Mouse (Mus musculus) limb, embryonic 12.5 days (tissue): ENCODE results near the gene Arhgef10l. TPM values are rescaled to one million over a fixed set of nuclear protein-coding genes. Genes with fewer than 3 reads are reported as not detected.

Source experiments
- ATAC-seq: fragments of 200-750 bp; cut with Nextera tagmentation; 2 replicates; pipeline ENCODE4 v1.8.0; 2017; ENCODE audit warnings: low read depth, moderate TSS enrichment; ENCODE audit not compliant: insufficient number of reproducible peaks, insufficient read depth, low FRiP score, low TSS enrichment
- H3K27ac ChIP-seq: fragments of 300-500 bp; sonication (generic); 2 replicates; pipeline ENCODE4 v1.5.1; 2016; ENCODE audit warnings: mild to moderate bottlenecking, moderate library complexity
- H3K27me3 ChIP-seq: fragments of 300-500 bp; sonication (generic); 2 replicates; pipeline ENCODE4 v1.6.1; 2016; ENCODE audit warnings: mild to moderate bottlenecking, moderate library complexity
- H3K36me3 ChIP-seq: fragments of 300-500 bp; sonication (generic); 2 replicates; pipeline ENCODE4 v1.6.1; 2016; ENCODE audit warnings: mild to moderate bottlenecking, moderate library complexity
- H3K4me1 ChIP-seq: fragments of 300-500 bp; sonication (generic); replicated peaks from 2 replicates; pipeline ENCODE4 v1.6.1; 2016
- H3K4me2 ChIP-seq: fragments of 300-500 bp; sonication (generic); 2 replicates; pipeline ENCODE4 v1.6.1; 2016; ENCODE audit warnings: mild to moderate bottlenecking, moderate library complexity
- H3K4me3 ChIP-seq: fragments of 300-500 bp; sonication (generic); replicated peaks from 2 replicates; pipeline ENCODE4 v1.5.1; 2016; ENCODE audit warnings: mild to moderate bottlenecking
- H3K9ac ChIP-seq: fragments of 300-500 bp; sonication (generic); replicated peaks from 2 replicates; pipeline ENCODE4 v1.6.1; 2016; ENCODE audit warnings: mild to moderate bottlenecking, moderate library complexity
- H3K9me3 ChIP-seq: fragments of 300-500 bp; sonication (generic); 2 replicates; pipeline ENCODE4 v1.6.1; 2016; ENCODE audit warnings: mild to moderate bottlenecking, moderate library complexity
- WGBS: fragments of 180-500 bp; shearing (Covaris S2); methylation state at CpG from one replicate; pipeline ENCODE4 v1.1.7; 2016; 5-methylcytosine and 5-hydroxymethylcytosine counted together
- polyA plus RNA-seq: library from polyadenylated mRNA; unstranded; fragments of >200 nt; fragmentation: Nextera tagmentation; extraction: Ambion mirVana; gene quantifications from 2 replicates; pipeline ENCODE4 v1.2.1, GENCODE M21; 2016

The Arhgef10l gene
- polyA plus RNA-seq: 18.1 and 20.0 TPM in 2 replicates

GRCm38 (mm10) chr4:140665760-140666159 is at the start of gene Arhgef10l:
Arhgef10l (minus strand) TSS chr4:140666012.
- Histone ChIP-seq H3K4me2 (no peak within 1 kb of the TSS), H3K27ac (no peak within 1 kb of the TSS), H3K4me3 (no peak within 1 kb of the TSS), H3K27me3 (no peaks in the 10 kb centered on the region), H3K4me1 (peaks cover 21% of the 10 kb centered on the region), H3K9ac (no peak within 1 kb of the TSS), H3K9me3 (no peaks in the 10 kb centered on the region), H3K36me3 (no peaks in the 10 kb centered on the region)
- ATAC-seq: no peak
- 66% methylated on average over 11 of the region's 11 CpGs for WGBS

GRCm38 (mm10) chr4:140714586-140714985 is 48.8 kb upstream of the Arhgef10l start:
- no peak for ATAC-seq
- Histone ChIP-seq H3K4me1 (peaks cover 6% of the 10 kb centered on the region; the same call in 1 of the 2 replicates), H3K36me3 (peaks cover 100% of the 10 kb centered on the region), H3K27ac (no peak overlapping the region), H3K4me3 (no peak overlapping the region), H3K4me2 (no peak overlapping the region), H3K27me3 (no peaks in the 10 kb centered on the region), H3K9me3 (no peaks in the 10 kb centered on the region), H3K9ac (no peak overlapping the region)
- WGBS: 86% methylated on average over 5 of the region's 5 CpGs

- H3K4me1 ChIP-seq: peaks cover 12% of the 10 kb centered on the region
- peak; percentile 15; the same call in 1 of the 2 replicates for ATAC-seq
- no peaks in the 10 kb centered on the region for H3K27me3 ChIP-seq
- no peaks in the 10 kb centered on the region for H3K9me3 ChIP-seq
- 63% methylated on average over 29 of the region's 29 CpGs for WGBS
- no peak overlapping the region for H3K4me3 ChIP-seq
- peak overlapping the region; percentile 64; the same call in 1 of the 2 replicates for H3K27ac ChIP-seq
- H3K9ac ChIP-seq: no peak overlapping the region
- H3K36me3 ChIP-seq: peaks cover 100% of the 10 kb centered on the region
- H3K4me2 ChIP-seq: no peak overlapping the region
Measured at GRCm38 (mm10) chr4:140713480-140714365, 47.9 kb upstream of the Arhgef10l start.

GRCm38 (mm10) chr4:140711360-140711759 is 45.5 kb upstream of the Arhgef10l start:
- no peak overlapping the region for H3K9ac ChIP-seq
- H3K27ac ChIP-seq: no peak overlapping the region
- no peaks in the 10 kb centered on the region for H3K27me3 ChIP-seq
- H3K36me3 ChIP-seq: peaks cover 100% of the 10 kb centered on the region
- H3K4me2 ChIP-seq: no peak overlapping the region
- 75% methylated on average over 5 of the region's 5 CpGs for WGBS
- ATAC-seq: no peak
- H3K4me3 ChIP-seq: no peak overlapping the region
- no peaks in the 10 kb centered on the region for H3K9me3 ChIP-seq
- peaks cover 27% of the 10 kb centered on the region for H3K4me1 ChIP-seq

- Histone ChIP-seq H3K4me1 (peaks cover 33% of the 10 kb centered on the region), H3K36me3 (peaks cover 100% of the 10 kb centered on the region), H3K9me3 (no peaks in the 10 kb centered on the region), H3K27me3 (no peaks in the 10 kb centered on the region), H3K4me2 (no peak overlapping the region), H3K27ac (no peak overlapping the region), H3K9ac (no peak overlapping the region), H3K4me3 (no peak overlapping the region)
- WGBS: 76% methylated on average over 10 of the region's 10 CpGs
- ATAC-seq: no peak
Measured at GRCm38 (mm10) chr4:140710781-140711180, 45.0 kb upstream of the Arhgef10l start.

GRCm38 (mm10) chr4:140709617-140710016 is 43.8 kb upstream of the Arhgef10l start:
- no peak overlapping the region for H3K27ac ChIP-seq
- H3K4me3 ChIP-seq: no peak overlapping the region
- H3K27me3 ChIP-seq: no peaks in the 10 kb centered on the region
- no peak overlapping the region for H3K4me2 ChIP-seq
- H3K9ac ChIP-seq: no peak overlapping the region
- peaks cover 45% of the 10 kb centered on the region for H3K4me1 ChIP-seq
- 86% methylated on average over 10 of the region's 10 CpGs for WGBS
- H3K9me3 ChIP-seq: no peaks in the 10 kb centered on the region
- peaks cover 100% of the 10 kb centered on the region for H3K36me3 ChIP-seq
- ATAC-seq: no peak

- Histone ChIP-seq H3K36me3 (peaks cover 98% of the 10 kb centered on the region), H3K9me3 (no peaks in the 10 kb centered on the region), H3K4me2 (no peak overlapping the region), H3K27ac (no peak overlapping the region), H3K4me1 (peaks cover 50% of the 10 kb centered on the region), H3K9ac (no peak overlapping the region), H3K27me3 (no peaks in the 10 kb centered on the region), H3K4me3 (no peak overlapping the region)
- no peak for ATAC-seq
- 86% methylated on average over 7 of the region's 7 CpGs for WGBS
Measured at GRCm38 (mm10) chr4:140709111-140709510, 43.3 kb upstream of the Arhgef10l start.

GRCm38 (mm10) chr4:140708297-140708927 is 42.6 kb upstream of the Arhgef10l start:
- Histone ChIP-seq H3K27ac (no peak overlapping the region), H3K27me3 (no peaks in the 10 kb centered on the region), H3K9ac (no peak overlapping the region), H3K36me3 (peaks cover 95% of the 10 kb centered on the region), H3K9me3 (no peaks in the 10 kb centered on the region), H3K4me1 (peaks cover 57% of the 10 kb centered on the region), H3K4me3 (no peak overlapping the region), H3K4me2 (no peak overlapping the region)
- WGBS: 90% methylated on average over 18 of the region's 18 CpGs
- no peak for ATAC-seq

GRCm38 (mm10) chr4:140707615-140708014 is 41.8 kb upstream of the Arhgef10l start:
- peaks cover 52% of the 10 kb centered on the region for H3K4me1 ChIP-seq
- H3K4me3 ChIP-seq: no peak overlapping the region
- WGBS: 82% methylated on average over 4 of the region's 4 CpGs
- no peaks in the 10 kb centered on the region for H3K9me3 ChIP-seq
- H3K9ac ChIP-seq: 0 out of 2 replicates have a peak overlapping the region, but pooled peaks have one; percentile 8
- no peak overlapping the region for H3K4me2 ChIP-seq
- no peak overlapping the region for H3K27ac ChIP-seq
- peaks cover 87% of the 10 kb centered on the region for H3K36me3 ChIP-seq
- no peak for ATAC-seq
- no peaks in the 10 kb centered on the region for H3K27me3 ChIP-seq

GRCm38 (mm10) chr4:140704166-140704565 is 38.4 kb upstream of the Arhgef10l start:
- Histone ChIP-seq H3K4me3 (peak overlapping the region; percentile 95), H3K4me1 (peaks cover 66% of the 10 kb centered on the region), H3K27ac (peak overlapping the region; percentile 100), H3K9me3 (no peaks in the 10 kb centered on the region), H3K4me2 (peak overlapping the region; percentile 89), H3K9ac (peak overlapping the region; percentile 99), H3K36me3 (peaks cover 53% of the 10 kb centered on the region), H3K27me3 (no peaks in the 10 kb centered on the region; the same call in 1 of the 2 replicates)
- 46% methylated on average over 4 of the region's 4 CpGs for WGBS
- no peak for ATAC-seq

GRCm38 (mm10) chr4:140703636-140704035 is 37.8 kb upstream of the Arhgef10l start:
- Histone ChIP-seq H3K4me2 (peak overlapping the region; percentile 89), H3K4me3 (peak overlapping the region; percentile 95), H3K9ac (peak overlapping the region; percentile 99), H3K4me1 (peaks cover 62% of the 10 kb centered on the region), H3K27ac (peak overlapping the region; percentile 100; the same call in 1 of the 2 replicates), H3K27me3 (peaks cover 3% of the 10 kb centered on the region), H3K36me3 (peaks cover 47% of the 10 kb centered on the region), H3K9me3 (no peaks in the 10 kb centered on the region)
- WGBS: 5% methylated on average over 8 of the region's 8 CpGs
- no peak for ATAC-seq
